Mouse (Mus musculus) ovary, postnatal 14 days (tissue): Measurements from ENCODE around the gene Col16a1.

Experiments used
- DNase-seq: peaks from one replicate; pipeline ENCODE4 v3.0.0; 2022; ENCODE audit warnings: low spot score

The Col16a1 gene

GRCm38 (mm10) chr4:130045609-130046008 lies 2.0 kb upstream of the Col16a1 start:
- no peak for DNase-seq

GRCm38 (mm10) chr4:130048203-130048479 lies 501 bp downstream of the Col16a1 start:
- DNase-seq = no peak

- peak; percentile 67 for DNase-seq
These were observed 2.6 kb downstream of the Col16a1 start for GRCm38 (mm10) chr4:130050056-130050824.

GRCm38 (mm10) chr4:130052283-130052682 lies 4.6 kb downstream of the Col16a1 start:
- no peak for DNase-seq

- no peak for DNase-seq
These were observed 5.5 kb downstream of the Col16a1 start for GRCm38 (mm10) chr4:130053111-130053510.

- no peak for DNase-seq
These were observed 7.1 kb downstream of the Col16a1 start for GRCm38 (mm10) chr4:130054727-130055126.

GRCm38 (mm10) chr4:130055160-130056010 lies 7.7 kb downstream of the Col16a1 start:
- no peak for DNase-seq

- no peak for DNase-seq
These were observed 8.3 kb downstream of the Col16a1 start for GRCm38 (mm10) chr4:130056011-130056322.

GRCm38 (mm10) chr4:130056471-130056870 lies 8.8 kb downstream of the Col16a1 start:
- no peak for DNase-seq

GRCm38 (mm10) chr4:130060937-130061336 lies 13.3 kb downstream of the Col16a1 start:
- DNase-seq = no peak

- DNase-seq = no peak
These were observed 15.6 kb downstream of the Col16a1 start for GRCm38 (mm10) chr4:130063191-130063590.

GRCm38 (mm10) chr4:130066816-130067215 lies 19.2 kb downstream of the Col16a1 start:
- DNase-seq = no peak

- no peak for DNase-seq
These were observed 22.9 kb downstream of the Col16a1 start for GRCm38 (mm10) chr4:130070523-130070922.

GRCm38 (mm10) chr4:130071758-130072157 lies 24.1 kb downstream of the Col16a1 start:
- DNase-seq = no peak

- DNase-seq = no peak
These were observed 25.7 kb downstream of the Col16a1 start for GRCm38 (mm10) chr4:130073367-130073766.

GRCm38 (mm10) chr4:130074761-130075515 lies 27.3 kb downstream of the Col16a1 start:
- no peak for DNase-seq

GRCm38 (mm10) chr4:130076856-130077255 lies 29.2 kb downstream of the Col16a1 start:
- DNase-seq = no peak

- no peak for DNase-seq
These were observed 31.3 kb downstream of the Col16a1 start for GRCm38 (mm10) chr4:130078816-130079485.

- DNase-seq = no peak
These were observed 31.9 kb downstream of the Col16a1 start for GRCm38 (mm10) chr4:130079521-130079920.

GRCm38 (mm10) chr4:130081345-130082190 lies 33.9 kb downstream of the Col16a1 start:
- peak; percentile 51 for DNase-seq

GRCm38 (mm10) chr4:130082211-130082610 lies 34.6 kb downstream of the Col16a1 start:
- no peak for DNase-seq
